Mouse (Mus musculus) left cerebral cortex, adult 9 months (tissue): ENCODE measurements around the gene Olfr820.
"Not testable (repeated sequence)": the region's sequence is repeated elsewhere in the genome, so short reads cannot be mapped to it uniquely, and the experiment has no call there.

Experiments used
- DNase-seq, 2 experiments: peaks; one replicate each; pipeline ENCODE4 v3.0.0; 2022; ENCODE audit warnings: low spot score in 2 of 2

The Olfr820 gene

DNA sequence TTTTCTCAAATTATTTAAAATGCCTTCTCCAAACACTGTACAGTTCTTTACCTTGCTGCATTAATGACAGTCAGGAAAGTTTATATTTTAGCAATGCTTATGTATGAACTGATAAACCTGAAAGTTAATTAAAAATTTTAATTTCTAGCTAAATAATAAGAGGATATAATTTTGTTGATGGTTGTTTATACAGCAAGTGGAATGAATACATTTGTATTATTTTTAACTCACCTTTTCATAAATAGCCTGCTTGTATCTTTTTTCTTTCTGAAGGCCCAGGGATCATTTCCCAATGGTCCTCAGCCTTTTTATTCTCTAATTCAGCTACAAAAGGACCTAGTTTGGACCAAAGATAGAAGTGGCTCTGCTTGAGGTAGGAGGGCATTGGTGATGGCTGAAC is at the start of gene Olfr820:
Gene Olfr820 (plus strand): TSS at position 301 of the 400 bp plus-strand sequence.
- DNase-seq, result no peak

DNA sequence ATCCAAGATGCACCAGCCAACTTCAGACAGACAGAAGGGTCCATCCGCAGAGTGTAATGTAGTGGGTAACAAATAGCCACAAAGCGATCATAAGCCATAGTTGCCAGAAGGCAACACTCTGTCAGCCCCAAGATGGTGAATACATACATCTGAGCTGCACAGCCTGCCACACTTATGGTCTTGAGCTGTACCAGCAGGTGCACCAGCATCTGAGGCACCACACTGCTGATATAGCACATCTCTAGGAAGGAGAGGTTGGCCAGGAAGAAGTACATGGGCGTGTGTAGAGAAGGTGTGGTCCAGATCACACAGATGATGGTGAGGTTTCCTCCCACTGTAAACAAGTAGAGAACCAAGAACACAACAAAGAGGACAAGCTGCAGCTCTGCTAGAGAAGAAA is 46.2 kb upstream of the Olfr820 start:
- not testable (repeated sequence) for DNase-seq

DNA sequence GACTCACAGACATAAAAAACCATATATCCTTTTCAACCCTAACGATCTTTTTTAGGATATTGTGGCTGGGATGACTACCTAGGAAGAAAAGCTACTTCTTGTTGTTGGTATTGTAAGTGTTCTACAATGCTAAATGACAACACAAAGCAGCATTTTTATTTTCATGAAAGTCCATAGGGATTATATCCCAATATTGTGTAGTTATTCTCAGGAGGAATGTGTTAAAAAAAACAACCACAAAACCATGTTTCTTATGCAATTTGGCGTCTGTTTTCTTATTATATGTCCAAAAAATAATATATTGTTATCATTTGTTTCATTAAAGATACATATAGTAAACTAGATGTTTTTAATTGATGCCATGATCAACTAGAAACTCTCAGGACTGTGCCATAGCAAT is 45.3 kb upstream of the Olfr820 start, which contains the start of gene Olfr819:
Gene Olfr819 (minus strand): TSS at position 101 of the 400 bp plus-strand sequence.
- not testable (repeated sequence) for DNase-seq

DNA sequence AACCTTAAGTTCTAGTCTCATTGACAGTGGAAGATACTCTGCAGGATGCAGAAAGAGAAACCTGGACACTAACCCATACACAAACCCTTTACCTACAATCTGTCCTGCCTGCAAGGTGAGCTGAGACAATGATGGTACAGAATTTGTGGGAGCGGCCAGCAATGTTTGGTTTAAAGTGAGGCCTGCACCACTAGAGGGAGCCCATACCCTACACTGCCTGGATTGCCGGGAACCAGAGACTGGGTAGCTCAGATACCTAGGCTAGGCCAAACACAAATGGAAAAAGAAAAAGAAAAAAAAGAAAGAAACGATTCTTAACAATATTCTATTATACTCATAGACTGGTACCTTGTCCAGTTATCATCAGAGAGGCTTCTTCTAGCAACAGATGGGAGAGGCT is 39.4 kb upstream of the Olfr820 start:
- DNase-seq, result not testable (repeated sequence)

DNA sequence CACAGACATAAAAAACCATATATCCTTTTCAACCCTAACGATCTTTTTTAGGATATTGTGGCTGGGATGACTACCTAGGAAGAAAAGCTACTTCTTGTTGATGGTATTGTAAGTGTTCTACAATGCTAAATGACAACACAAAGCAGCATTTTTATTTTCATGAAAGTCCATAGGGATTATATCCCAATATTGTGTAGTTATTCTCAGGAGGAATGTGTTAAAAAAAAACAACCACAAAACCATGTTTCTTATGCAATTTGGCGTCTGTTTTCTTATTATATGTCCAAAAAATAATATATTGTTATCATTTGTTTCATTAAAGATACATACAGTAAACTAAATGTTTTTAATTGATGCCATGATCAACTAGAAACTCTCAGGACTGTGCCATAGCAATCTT is 36.4 kb upstream of the Olfr820 start, which contains the start of gene Olfr247:
Gene Olfr247 (minus strand): TSS at position 101 of the 400 bp plus-strand sequence.
- not testable (repeated sequence) for DNase-seq

DNA sequence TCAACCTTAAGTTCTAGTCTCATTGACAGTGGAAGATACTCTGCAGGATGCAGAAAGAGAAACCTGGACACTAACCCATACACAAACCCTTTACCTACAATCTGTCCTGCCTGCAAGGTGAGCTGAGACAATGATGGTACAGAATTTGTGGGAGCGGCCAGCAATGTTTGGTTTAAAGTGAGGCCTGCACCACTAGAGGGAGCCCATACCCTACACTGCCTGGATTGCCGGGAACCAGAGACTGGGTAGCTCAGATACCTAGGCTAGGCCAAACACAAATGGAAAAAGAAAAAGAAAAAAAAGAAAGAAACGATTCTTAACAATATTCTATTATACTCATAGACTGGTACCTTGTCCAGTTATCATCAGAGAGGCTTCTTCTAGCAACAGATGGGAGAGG is 30.6 kb upstream of the Olfr820 start:
- DNase-seq, result not testable (repeated sequence)

DNA sequence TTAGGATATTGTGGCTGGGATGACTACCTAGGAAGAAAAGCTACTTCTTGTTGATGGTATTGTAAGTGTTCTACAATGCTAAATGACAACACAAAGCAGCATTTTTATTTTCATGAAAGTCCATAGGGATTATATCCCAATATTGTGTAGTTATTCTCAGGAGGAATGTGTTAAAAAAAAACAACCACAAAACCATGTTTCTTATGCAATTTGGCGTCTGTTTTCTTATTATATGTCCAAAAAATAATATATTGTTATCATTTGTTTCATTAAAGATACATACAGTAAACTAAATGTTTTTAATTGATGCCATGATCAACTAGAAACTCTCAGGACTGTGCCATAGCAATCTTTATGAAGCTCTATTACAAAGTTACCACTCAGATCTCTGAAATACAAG is 27.5 kb upstream of the Olfr820 start, which contains the start of gene Gm10310:
Gene Gm10310 (minus strand): TSS at position 101 of the 400 bp plus-strand sequence.
- not testable (repeated sequence) for DNase-seq

DNA sequence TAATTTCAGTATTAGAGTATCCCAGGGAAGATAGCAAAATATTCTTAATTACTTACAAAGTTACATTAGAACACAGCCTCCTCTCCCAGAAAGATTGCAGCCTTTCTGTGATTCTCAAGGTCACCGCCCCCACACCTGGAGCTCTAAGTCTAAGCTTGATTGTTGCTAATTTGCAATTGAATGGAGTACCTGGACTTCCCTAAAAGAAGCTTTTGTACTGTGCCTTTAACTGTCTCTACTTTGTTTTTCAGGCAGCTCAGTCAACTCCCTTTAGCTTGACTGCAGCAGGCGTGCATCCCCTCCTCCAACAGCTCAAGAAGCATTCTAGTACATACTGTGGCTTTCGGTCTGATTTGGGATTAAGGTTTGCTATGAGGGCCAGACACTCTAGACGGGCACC is 8.3 kb upstream of the Olfr820 start:
- not testable (repeated sequence) for DNase-seq

DNA sequence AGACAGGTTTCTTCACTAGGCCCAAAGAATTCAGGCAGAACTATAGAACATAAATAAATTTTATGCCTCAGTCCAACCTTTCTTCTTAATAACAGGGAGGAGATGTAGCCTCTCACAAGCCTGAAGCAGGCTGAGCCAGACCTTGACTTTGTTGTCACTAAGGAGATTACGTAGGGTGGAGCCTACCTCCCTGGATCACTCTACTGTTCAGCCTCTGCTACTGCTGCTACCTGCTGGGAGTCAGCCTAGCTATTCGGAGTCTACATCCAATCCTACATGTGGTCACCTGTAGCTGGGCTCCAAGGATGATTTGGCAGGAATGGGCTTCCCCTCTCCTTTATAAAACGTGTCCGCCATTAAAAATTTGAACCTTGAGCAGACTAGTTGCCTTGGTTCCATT is 7.1 kb upstream of the Olfr820 start:
- not testable (repeated sequence) for DNase-seq

DNA sequence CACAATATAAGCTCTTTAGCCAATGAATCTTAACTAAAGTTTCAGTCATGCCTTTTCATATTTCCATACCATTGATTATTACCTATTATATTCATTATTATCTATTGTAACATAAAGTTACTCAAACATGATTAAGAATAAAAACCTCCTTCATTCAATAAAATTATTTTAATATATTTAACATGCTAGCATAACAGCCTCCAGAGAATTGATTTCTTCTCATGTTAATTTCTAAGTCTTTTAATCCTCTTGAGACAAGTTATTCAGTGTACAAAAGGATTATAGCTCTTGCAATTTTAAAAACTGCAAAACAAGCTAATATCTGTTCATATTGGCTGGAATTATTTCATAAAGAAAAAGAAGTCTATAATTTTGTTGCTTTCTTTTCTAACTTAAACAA is 17.6 kb downstream of the Olfr820 start, which contains the start of gene Olfr821:
Gene Olfr821 (plus strand): TSS at position 301 of the 400 bp plus-strand sequence.
- DNase-seq, result no peak

DNA sequence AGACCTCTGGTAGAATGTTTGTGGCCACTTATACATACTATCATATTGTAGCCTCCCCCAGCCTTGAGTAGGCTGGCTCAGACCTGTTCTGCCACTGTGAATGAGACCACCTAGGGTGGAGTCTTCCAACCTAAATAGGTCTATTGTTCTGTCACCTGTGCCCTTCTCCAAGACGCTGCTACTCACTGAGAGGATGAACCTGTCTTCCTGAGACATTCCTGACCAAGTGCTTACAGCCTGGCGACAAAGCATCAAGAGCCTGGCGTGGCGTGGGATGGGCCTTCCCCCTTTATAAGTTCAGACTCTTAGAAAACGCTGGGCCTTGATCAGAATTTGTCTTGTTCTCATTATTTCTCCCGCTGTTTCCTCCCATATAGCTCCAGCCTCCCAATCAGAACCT is 24.7 kb downstream of the Olfr820 start:
- DNase-seq, result no peak
